Mouse (Mus musculus) lung, postnatal 14 days (tissue): ENCODE data around the gene Tada3.
"Not testable (repeated sequence)": the region's sequence is repeated elsewhere in the genome, so short reads cannot be mapped to it uniquely, and the experiment has no call there.

Experiments
- DNase-seq: peaks from one replicate; pipeline ENCODE4 v3.0.0; 2021

The Tada3 gene

DNA sequence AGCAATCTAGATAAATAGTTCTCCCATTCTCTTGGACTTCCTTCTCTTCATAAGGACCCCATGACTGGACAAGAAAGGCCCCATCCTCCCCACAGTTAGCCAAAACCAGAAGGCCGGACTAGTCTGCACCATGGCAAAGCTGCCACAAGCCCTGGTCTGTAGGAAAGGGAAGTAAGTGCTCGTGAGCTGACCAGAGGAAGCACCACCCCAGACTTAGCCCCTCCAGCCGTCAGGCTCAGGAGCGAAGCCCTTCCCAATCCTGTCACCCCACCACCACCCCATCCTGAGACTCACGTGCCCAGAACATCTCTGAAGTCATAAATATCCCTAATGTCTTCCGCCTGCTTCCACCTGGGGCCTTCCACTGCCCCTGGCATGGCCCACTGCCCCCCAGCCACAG lies 36.1 kb downstream of the Tada3 start:
- no peak for DNase-seq

DNA sequence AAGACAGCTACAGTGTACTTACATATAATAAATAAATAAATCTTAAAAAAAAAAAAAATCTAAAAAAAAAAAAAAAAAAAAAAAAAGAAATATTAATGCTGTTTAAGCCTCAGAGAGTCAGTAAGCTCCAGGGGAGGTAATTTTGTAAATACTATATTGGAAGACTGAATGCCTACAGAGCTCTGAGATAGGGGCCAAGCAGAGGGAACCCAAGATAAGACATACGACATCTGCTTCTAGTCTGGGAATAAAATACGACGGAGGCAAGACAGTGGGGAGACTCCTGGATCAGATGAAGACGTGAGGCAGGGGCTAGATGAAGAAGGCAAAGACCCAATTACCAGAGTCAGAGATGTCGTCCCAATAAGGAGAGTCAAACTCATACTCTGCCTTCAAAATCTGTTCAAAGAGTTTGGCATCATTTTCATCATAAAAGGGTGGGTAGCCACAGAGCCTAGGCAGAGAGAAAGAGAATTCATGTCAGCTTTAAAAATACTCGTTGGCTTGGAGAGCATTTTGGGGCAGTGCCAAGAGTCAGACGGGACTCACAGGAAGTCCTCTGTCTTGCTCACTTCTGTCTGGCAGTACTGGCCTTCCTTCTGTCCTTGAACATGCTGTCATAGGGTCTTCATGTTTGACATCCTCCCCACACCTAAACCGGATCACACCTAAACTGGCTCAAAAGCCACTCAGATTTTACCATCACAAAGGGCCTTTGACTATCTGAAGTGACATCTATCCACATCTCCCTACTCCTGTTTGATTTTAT lies 40.6 kb downstream of the Tada3 start:
- DNase-seq: peak; percentile 39

DNA sequence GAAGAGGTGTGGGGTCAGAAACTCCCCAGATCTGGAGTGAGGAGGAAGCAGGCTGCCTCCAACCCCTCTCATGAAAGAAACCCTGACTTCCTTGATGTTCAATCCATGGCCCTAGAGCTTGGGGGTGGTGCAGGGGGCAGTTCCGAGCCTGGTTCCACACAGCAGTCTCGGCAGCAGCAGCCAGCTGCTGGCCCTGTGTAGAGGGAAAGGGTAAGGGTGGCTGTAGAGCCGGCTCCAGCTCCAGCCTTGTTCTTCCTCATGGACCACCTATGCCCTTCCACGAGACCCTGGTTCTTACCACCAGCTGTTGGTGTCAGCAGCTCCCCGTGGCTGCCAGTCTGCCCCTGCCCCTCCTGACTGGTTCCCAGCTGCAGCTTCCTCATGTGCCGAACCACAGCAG lies 43.5 kb downstream of the Tada3 start:
- no peak for DNase-seq

DNA sequence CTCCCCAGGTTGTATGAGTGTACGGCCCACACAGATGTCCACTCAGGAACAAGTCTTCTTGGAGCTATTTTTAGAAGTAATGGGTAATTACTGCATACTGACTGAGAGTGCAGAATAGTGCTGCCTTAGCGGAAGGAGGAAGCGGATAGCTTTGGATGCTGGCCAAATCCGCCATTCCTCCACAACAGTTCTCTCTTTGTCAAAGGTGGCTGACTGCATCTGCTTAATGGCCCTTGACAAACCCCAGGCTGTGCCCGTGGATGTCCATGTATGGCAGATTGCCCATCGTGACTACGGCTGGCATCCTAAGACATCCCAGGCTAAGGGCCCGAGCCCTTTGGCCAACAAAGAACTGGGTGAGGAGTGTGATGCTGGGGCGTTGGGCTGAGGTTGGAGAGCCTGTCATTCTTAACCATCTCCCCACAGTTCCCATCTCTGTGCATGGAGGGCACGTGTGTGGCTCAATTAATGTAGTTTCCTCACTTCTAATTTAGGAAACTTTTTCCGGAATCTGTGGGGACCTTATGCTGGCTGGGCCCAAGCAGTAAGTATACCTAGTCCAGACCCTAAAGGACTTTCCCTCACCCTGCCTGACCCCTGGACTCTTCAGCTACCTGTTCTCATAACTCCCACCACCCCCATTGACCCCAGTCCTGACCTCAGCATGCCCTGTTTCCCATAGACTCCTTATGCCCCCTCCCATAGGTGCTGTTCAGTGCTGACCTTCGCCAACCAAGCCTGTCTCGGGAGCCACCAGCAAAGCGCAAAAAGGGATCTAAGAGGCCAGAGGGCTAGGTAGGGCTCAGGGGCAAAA lies 44.3 kb downstream of the Tada3 start:
- peak; percentile 62 for DNase-seq

DNA sequence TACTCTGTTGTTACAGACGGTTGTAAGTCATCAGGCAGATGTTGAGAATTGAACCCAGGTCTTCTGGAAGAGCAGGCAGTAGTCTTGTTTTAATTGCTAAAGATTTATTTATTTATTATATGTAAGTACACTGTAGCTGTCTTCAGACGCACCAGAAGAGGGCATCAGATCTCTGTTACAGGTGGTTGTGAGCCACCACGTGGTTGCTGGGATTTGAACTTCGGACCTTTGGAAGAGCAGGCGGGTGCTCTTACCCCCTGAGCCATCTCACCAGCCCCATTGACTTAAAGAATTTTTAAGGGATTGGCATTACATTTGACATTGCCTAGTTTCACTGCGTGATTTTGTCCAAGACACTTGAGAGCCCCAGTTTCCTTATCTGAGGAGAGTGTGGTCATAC lies 44.9 kb downstream of the Tada3 start:
- DNase-seq: not testable (repeated sequence)

DNA sequence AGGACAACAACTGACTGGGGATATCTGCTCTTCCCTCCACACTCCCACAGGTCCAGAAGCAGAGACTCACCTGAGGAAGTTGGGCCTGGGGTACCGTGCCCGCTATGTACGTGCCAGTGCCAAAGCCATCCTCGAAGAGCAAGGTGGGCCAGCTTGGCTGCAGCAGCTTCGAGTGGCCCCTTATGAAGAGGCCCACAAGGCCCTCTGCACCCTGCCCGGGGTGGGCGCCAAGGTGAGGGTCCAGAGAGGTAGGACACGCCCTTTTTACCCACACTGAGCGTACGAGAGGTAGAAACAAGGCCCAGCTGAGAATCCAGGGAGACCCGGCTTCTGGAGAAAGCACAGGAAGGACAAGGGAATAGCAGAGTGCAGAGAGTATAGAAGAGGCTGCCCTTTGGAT lies 46.0 kb downstream of the Tada3 start:
- no peak for DNase-seq

DNA sequence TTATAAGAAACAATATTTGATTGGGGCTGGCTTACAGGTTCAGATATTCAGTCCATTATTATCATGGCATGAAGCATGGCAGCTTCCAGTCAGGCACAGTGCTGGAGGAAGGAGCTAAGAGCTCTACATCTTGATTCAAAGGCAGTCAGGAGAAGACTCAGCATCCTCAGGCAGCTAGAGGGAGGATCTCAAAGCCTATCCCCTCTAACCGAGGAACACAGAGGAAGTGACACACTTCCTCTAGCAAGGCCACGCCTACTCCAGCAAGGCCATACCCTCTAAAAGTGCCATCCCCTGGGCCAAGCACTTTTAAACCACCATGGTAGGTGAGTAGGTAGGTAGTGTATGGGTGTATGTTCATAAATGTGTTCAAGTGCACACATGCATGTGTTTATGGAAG lies 47.1 kb downstream of the Tada3 start:
- DNase-seq: no peak

DNA sequence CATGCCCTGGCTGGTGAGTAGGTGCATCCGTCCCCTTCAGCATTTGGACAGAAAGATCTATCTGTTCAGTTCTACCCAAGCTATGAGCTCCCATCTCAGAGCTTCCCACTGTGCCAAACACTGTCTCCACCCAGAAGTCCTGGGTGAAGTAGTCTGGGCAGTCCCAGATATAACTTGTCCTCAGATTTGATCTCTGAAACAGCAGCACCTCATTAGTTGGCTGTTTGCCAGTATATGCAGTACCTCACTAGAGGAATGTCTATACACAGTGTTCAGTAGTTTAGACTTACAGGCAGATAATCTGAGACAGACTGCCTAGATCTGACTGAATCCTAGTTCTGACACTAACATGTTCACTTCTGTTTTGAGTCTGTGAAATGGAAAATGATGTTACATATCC lies 48.3 kb downstream of the Tada3 start:
- DNase-seq: no peak

DNA sequence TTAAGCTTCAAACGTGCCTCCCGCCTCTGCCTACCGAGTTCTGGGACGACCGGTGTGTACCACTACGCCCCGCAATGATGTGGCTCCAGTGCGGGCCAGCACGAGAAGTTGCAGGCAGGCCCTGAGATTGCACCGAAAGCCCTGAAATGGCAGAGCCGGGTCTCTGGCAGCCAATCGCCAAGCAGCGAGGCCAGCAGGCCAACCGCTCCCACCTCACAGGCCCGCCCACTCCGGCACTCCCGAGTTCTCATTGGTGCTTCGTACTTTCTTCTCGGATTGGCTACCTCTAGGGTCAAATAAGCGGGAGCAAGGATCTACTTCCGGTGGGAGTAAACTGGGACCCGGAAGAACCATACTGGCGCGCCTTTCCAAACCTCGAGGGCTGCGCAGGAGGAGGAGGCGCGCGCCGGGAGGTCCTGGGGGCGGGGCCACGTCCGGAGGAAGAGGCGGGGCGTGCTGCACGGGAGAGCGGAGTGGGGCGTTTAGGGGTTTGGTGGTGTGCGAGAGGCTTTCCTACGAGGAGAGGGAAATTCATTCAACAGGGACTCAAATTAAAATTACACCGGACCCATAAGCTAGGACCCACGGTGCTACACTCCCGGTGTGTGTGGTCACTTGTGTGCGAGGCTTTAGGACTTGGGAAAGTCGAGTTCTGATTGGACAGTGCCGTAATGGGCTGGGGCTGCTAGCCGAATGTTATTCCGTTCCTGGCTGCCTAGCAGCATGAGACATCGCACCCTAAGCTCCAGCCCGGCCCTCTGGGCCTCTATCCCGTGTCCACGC lies 51.0 kb downstream of the Tada3 start, which contains the start of gene Ogg1:
Gene Ogg1, plus strand, starts transcription at position 440 of the 783 bp plus-strand sequence.
- peak; percentile 96 for DNase-seq
